Mouse (Mus musculus): ENCODE measurements around the gene Dnah2. TPM values are rescaled to one million over a fixed set of nuclear protein-coding genes. Genes with fewer than 3 reads are reported as not detected.

The Dnah2 gene
- total RNA-seq, 1 experiment from 2014 or later, result not detected

DNA sequence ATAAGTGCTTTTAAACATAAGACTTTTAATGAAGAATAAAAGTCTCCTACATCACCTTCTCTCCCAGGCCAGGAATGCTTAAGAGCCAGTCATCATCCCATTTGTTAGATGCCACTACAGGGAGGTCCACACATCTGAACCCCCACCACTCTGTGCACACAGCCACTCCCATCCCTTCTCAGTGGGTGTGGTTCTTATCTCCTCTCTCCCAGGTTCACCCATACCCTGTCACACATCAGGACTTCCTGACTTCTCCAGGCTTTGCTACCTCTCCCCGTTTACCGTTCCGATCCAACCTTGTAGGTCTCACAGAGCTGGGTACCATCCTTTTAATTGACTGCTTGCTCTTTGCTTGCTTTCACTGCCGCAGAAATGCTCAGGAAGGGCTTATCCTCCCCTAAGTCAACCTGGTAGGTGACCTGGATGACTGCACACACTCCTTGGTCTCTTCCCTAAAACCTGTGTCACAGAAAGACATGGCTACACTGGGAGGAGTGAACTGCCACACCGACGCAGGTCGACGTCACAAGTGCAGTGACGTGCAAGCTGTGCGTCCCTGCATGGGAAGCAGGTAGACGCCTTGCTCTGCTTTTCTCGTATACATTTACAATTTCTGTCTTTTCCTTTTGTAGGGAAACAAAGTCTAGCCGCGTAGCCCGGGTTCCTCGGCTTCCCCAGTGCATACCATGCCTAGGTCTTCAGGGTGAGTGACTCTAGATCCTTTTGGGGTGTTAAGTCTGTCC, 175.5 kb downstream of the Dnah2 start:
- ATAC-seq (replicated peaks; ENCODE audit: low read depth, poor library complexity, severe bottlenecking), result no peak

DNA sequence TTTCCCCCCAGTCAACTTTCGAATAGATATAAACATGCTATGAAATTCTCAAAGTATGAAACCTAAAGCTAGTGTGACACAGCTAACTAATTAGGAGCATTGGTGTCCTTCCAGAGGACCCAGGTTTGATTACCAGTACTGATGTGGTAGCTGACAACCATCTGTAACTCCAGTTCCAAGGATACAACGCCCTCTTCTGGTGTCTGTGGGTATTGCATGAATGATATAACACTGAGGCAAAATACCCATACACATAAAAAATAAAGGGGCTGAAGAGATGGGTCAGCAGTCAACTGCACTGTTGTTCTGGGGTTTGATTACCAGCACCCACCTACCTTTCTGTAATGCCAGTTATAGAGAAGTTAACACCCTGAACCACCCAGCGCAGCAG, 176.1 kb downstream of the Dnah2 start:
- no peak for ATAC-seq (replicated peaks; ENCODE audit: low read depth, poor library complexity, severe bottlenecking)

DNA sequence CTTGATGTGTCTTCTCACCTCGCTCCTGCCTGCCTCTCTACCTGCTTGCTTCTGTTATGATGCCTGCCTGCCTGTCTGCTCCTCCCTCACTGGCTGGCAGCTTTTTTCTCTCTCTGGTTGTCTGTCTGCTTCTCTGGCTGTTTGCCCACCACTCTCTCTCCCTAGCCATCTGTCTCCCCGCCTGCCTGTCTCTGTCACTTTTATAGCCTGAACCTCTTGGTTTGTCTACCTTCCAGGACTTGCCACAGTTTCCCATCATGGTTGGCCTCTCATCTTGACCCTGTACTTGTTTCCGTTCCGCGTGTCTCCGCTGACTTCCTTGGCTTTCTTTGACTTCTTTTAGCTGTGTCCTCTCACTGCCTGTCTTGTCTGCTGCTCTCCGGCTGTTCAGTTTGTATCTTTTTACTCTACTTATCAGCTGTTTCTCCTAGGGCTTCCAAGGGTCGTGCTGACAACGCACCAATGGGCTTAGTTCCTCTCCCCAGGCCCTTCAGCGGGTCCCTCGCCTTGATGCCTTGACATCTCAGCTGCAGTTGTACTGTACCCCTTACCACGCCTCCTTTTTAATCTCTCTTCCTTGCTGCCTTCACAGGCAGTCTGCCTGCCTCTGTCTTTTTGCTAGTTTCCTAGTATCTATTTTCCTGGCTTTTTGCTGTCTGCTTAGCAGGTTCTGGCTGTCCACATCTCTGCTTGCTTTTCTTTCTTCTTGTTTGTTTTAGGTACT, 176.7 kb downstream of the Dnah2 start:
- ATAC-seq (replicated peaks; ENCODE audit: low read depth, poor library complexity, severe bottlenecking), result peak; percentile 48; the same call in 1 of the 2 replicates

DNA sequence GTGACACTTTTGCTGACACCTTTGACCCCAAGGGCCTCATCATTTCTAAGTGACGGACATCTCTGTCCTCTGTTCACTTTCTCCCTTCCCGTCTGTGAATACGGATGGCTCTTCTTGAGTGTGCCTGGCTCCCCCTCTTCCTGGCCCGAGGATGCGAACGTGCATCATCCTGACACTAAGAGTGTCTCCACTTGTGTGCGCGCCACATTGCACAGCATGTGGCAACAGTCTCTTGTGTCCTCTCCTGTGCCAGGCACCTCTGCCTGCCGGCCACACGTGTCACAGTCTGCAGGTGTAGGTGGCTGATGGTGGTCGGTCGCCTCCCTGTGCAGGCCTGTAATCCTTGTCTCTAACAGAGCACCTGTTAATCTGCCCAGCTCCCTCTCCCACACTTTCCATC, 177.3 kb downstream of the Dnah2 start:
- ATAC-seq (replicated peaks; ENCODE audit: low read depth, poor library complexity, severe bottlenecking), result no peak

DNA sequence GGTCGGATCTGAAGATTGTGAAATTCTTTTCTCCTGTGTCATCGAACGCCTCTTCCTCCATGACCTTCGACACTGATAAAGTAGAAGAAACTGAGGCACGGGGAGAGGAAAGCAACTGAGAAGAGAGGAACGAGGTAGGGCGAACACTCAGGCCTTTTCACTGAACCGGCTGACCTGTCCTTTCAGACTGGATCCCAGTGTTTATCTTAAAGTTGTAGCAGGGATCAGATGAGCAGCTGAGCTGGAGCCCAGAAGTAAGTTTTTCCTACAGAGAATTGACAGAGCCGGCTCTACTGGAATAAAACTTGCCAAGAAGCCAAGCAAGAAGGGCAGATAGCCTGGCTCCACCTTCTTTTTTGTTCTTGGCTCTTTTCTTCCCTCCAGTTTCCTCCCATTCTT, 178.1 kb downstream of the Dnah2 start:
- ATAC-seq (replicated peaks; ENCODE audit: low read depth, poor library complexity, severe bottlenecking), result no peak

Other genes with a start within 250 kb of the Dnah2 start
- 20.3 and 26.5 TPM in 2 replicates for gene Cntrob, start 225.3 kb downstream of the Dnah2 start, total RNA-seq (2017)
- 75.4 and 87.8 TPM in 2 replicates for gene Trappc1, start 225.1 kb downstream of the Dnah2 start, total RNA-seq (2017)
- 0.05 TPM in 1 of 2 replicates, not detected in the other for gene Kcnab3, start 222.9 kb downstream of the Dnah2 start, total RNA-seq (2017)
- 8.3 and 9.0 TPM in 2 replicates for gene Rnf227, start 208.6 kb downstream of the Dnah2 start, total RNA-seq (2017)
- 64.5 and 68.0 TPM in 2 replicates for gene Chd3, start 179.7 kb downstream of the Dnah2 start, total RNA-seq (2017)
- gene Naa38, start 153.6 kb downstream of the Dnah2 start, total RNA-seq (2017), result 181 and 216 TPM in 2 replicates
- 35.5 and 37.6 TPM in 2 replicates for gene Cyb5d1, start 153.5 kb downstream of the Dnah2 start, total RNA-seq (2017)
- gene Tmem88, start 150.9 kb downstream of the Dnah2 start, total RNA-seq (2017), result 0.46 TPM in 1 of 2 replicates, not detected in the other
- 3.5 and 6.6 TPM in 2 replicates for gene Kdm6b, start 135.4 kb downstream of the Dnah2 start, total RNA-seq (2017)
- gene Efnb3, start 11.1 kb upstream of the Dnah2 start, total RNA-seq (2017), result 0.55 TPM in 1 of 2 replicates, not detected in the other
- 5.0 and 8.0 TPM in 2 replicates for gene Wrap53, start 31.1 kb upstream of the Dnah2 start, total RNA-seq (2017)
- gene Trp53, start 31.2 kb upstream of the Dnah2 start, total RNA-seq (2017), result 78.8 and 104 TPM in 2 replicates
- 16.9 and 26.2 TPM in 2 replicates for gene Atp1b2, start 56.8 kb upstream of the Dnah2 start, total RNA-seq (2017)
- not detected in 2 replicates for gene Shbg, start 68.8 kb upstream of the Dnah2 start, total RNA-seq (2017)
- not detected in 2 replicates for gene Sat2, start 72.9 kb upstream of the Dnah2 start, total RNA-seq (2017)
- gene Fxr2, start 83.9 kb upstream of the Dnah2 start, total RNA-seq (2017), result 38.9 and 44.1 TPM in 2 replicates
- gene Sox15, start 106.2 kb upstream of the Dnah2 start, total RNA-seq (2017), result 0.87 TPM in 1 of 2 replicates, not detected in the other
- 51.8 and 56.8 TPM in 2 replicates for gene Mpdu1, start 113.5 kb upstream of the Dnah2 start, total RNA-seq (2017)
- 11.0 and 29.0 TPM in 2 replicates for gene Cd68, start 117.0 kb upstream of the Dnah2 start, total RNA-seq (2017)
- gene Eif4a1, start 123.3 kb upstream of the Dnah2 start, total RNA-seq (2017), result 895 and 933 TPM in 2 replicates
- 75.7 and 92.7 TPM in 2 replicates for gene Senp3, start 133.0 kb upstream of the Dnah2 start, total RNA-seq (2017)
- 7.7 and 11.1 TPM in 2 replicates for gene Tnfsf13, start 136.7 kb upstream of the Dnah2 start, total RNA-seq (2017)
- not detected in 2 replicates for gene Tnfsf12, start 146.7 kb upstream of the Dnah2 start, total RNA-seq (2017)
- 2.1 and 3.0 TPM in 2 replicates for gene Tnfsfm13, start 147.0 kb upstream of the Dnah2 start, total RNA-seq (2017)
- 59.3 and 132 TPM in 2 replicates for gene Polr2a, start 209.5 kb upstream of the Dnah2 start, total RNA-seq (2017)
- not detected in 2 replicates for gene Slc35g3, start 212.9 kb upstream of the Dnah2 start, total RNA-seq (2017)
- 2.2 and 2.6 TPM in 2 replicates for gene Zbtb4, start 216.8 kb upstream of the Dnah2 start, total RNA-seq (2017)
- 0.27 and 1.5 TPM in 2 replicates for gene Chrnb1, start 246.8 kb upstream of the Dnah2 start, total RNA-seq (2017)